ENCODE assay signal across 9 mouse cellular contexts in genomic region chr9:58009015-58009362, GRCm38 (mm10). TPM values are rescaled to one million over a fixed set of nuclear protein-coding genes. Genes with fewer than 3 reads are reported as not detected.
DNase-seq lines count a peak whose midpoint lies in the region; ATAC-seq and TF ChIP-seq lines count a peak whose summit lies in the region.
"Had no signal": no experiment of that assay in that cellular context is flagged by ENCODE, and none has a peak within 500 bp of the region (broad histone marks: within the 10 kb centered on the region; RNA-seq: fewer than 3 reads in every experiment).

No protein-coding gene starts in this region.

- no peaks in the 10 kb centered on the region for H3K36me3 ChIP-seq in kidney, postnatal 0 days (ENCODE audit: insufficient read depth, low read length)
- H3K36me3 ChIP-seq in intestine, embryonic 16.5 days (ENCODE audit: control insufficient read depth, insufficient read depth, low read length) = no peaks in the 10 kb centered on the region
- no peaks in the 10 kb centered on the region for H3K36me3 ChIP-seq in midbrain, embryonic 14.5 days (ENCODE audit: control insufficient read depth, insufficient read depth, low read length)
- H3K36me3 ChIP-seq in thymus, adult 2 months (ENCODE audit: control insufficient read depth, insufficient read depth, low read length) = no peaks in the 10 kb centered on the region

- no peaks in the 10 kb centered on the region for H3K27me3 ChIP-seq in kidney, postnatal 0 days (ENCODE audit: insufficient read depth, low read length)
- H3K27me3 ChIP-seq in intestine, embryonic 16.5 days (replicated peaks; ENCODE audit: control insufficient read depth, insufficient read depth, low read length) = no peaks in the 10 kb centered on the region
- no peaks in the 10 kb centered on the region for H3K27me3 ChIP-seq in midbrain, embryonic 14.5 days (ENCODE audit: control insufficient read depth, insufficient read depth, low read length)
- H3K27me3 ChIP-seq in thymus, adult 2 months (ENCODE audit: control insufficient read depth, insufficient read depth, low read length) = no peaks in the 10 kb centered on the region

- no peak for TF ChIP-seq CTCF in kidney, postnatal 0 days (IDR thresholded peaks at IDR 0.05; ENCODE audit: low read depth)
- no peak for TF ChIP-seq CTCF in thymus, adult 2 months (IDR thresholded peaks at IDR 0.05; ENCODE audit: borderline replicate concordance, control insufficient read depth, extremely low read depth, insufficient read depth, low read length, poor library complexity)

- TF ChIP-seq POLR2A in thymus, adult 2 months (IDR thresholded peaks at IDR 0.05; ENCODE audit: control insufficient read depth, extremely low read depth, insufficient read depth, low read length, poor library complexity) = no peak

- H3K4me3 ChIP-seq in kidney, postnatal 0 days (replicated peaks; ENCODE audit: low read depth, low read length) = no peak overlapping the region
- no peak overlapping the region for H3K4me3 ChIP-seq in intestine, embryonic 16.5 days (ENCODE audit: low read length)
- no peak overlapping the region for H3K4me3 ChIP-seq in midbrain, embryonic 14.5 days (replicated peaks; ENCODE audit: low read depth, low read length)
- H3K4me3 ChIP-seq in thymus, adult 2 months (ENCODE audit: control insufficient read depth, insufficient read depth, low read length) = no peak overlapping the region

- H3K27ac ChIP-seq in kidney, postnatal 0 days = no peak overlapping the region
- no peak overlapping the region for H3K27ac ChIP-seq in intestine, embryonic 16.5 days (ENCODE audit: low read length)
- H3K27ac ChIP-seq in midbrain, embryonic 14.5 days (replicated peaks; ENCODE audit: low read depth, low read length) = peak overlapping the region; percentile 88
- H3K27ac ChIP-seq in thymus, adult 2 months (ENCODE audit: control insufficient read depth, insufficient read depth, low read length) = no peak overlapping the region

- H3K9me3 ChIP-seq in kidney, postnatal 0 days (replicated peaks; ENCODE audit: low read length) = no peaks in the 10 kb centered on the region
- no peaks in the 10 kb centered on the region for H3K9me3 ChIP-seq in intestine, embryonic 16.5 days (ENCODE audit: control insufficient read depth, low read length)
- no peaks in the 10 kb centered on the region for H3K9me3 ChIP-seq in midbrain, embryonic 14.5 days (ENCODE audit: control insufficient read depth, low read length)

- no peaks in the 10 kb centered on the region for H3K4me1 ChIP-seq in kidney, postnatal 0 days (replicated peaks; ENCODE audit: insufficient read depth, low read length)
- 0 out of 2 replicates have a peak, but pooled peaks cover 3% of the 10 kb centered on the region for H3K4me1 ChIP-seq in intestine, embryonic 16.5 days (ENCODE audit: control insufficient read depth, insufficient read depth, low read length)
- peaks cover 12% of the 10 kb centered on the region for H3K4me1 ChIP-seq in midbrain, embryonic 14.5 days (ENCODE audit: control insufficient read depth, insufficient read depth, low read length)
- peaks cover 9% of the 10 kb centered on the region for H3K4me1 ChIP-seq in thymus, adult 2 months (replicated peaks; ENCODE audit: control insufficient read depth, insufficient read depth, low read length)

- 6% methylated on average over 6 of the region's 6 CpGs for WGBS in kidney, postnatal 0 days
- WGBS in intestine, embryonic 16.5 days = 7% methylated on average over 6 of the region's 6 CpGs
- 1% methylated on average over 6 of the region's 6 CpGs for WGBS in midbrain, embryonic 14.5 days
- WGBS in thymus, adult 2 months = 83% methylated on average over 6 of the region's 6 CpGs

- no peak overlapping the region for H3K4me2 ChIP-seq in kidney, postnatal 0 days (ENCODE audit: low read length)
- H3K4me2 ChIP-seq in intestine, embryonic 16.5 days (ENCODE audit: low read depth, low read length) = no peak overlapping the region
- H3K4me2 ChIP-seq in midbrain, embryonic 14.5 days (ENCODE audit: low read length) = peak overlapping the region; percentile 47

- peak; percentile 72; the same call in 1 of the 2 replicates for ATAC-seq in kidney, postnatal 0 days (replicated peaks; ENCODE audit: low FRiP score, low read depth)
- 0 out of 2 replicates have a peak, but pooled peaks have one; percentile 53 for ATAC-seq in intestine, embryonic 16.5 days
- ATAC-seq in midbrain, embryonic 14.5 days (ENCODE audit: low FRiP score, low TSS enrichment) = peak; percentile 92

- DNase-seq in kidney, postnatal 0 days (ENCODE audit: low spot score) = peak; percentile 85
- DNase-seq in kidney, adult 9 months = no peak
- peak; percentile 90 to 91 for DNase-seq in adrenal gland, postnatal 36 days
- peak; percentile 76 for DNase-seq in gastrocnemius, postnatal 25 days
- peak; percentile 93 for DNase-seq in midbrain, embryonic 14.5 days
- DNase-seq in spleen, adult 18-20 months = no peak
- no peak for DNase-seq in thymus, adult 2 months

- no peak overlapping the region for H3K9ac ChIP-seq in kidney, postnatal 0 days (ENCODE audit: low read depth, low read length)
- H3K9ac ChIP-seq in intestine, embryonic 16.5 days (ENCODE audit: low read depth, low read length) = 0 out of 2 replicates have a peak overlapping the region, but pooled peaks have one; percentile 34
- H3K9ac ChIP-seq in midbrain, embryonic 14.5 days (replicated peaks; ENCODE audit: low read length) = peak overlapping the region; percentile 14; the same call in 1 of the 2 replicates

RNA-seq across cellular contexts. Expression of gene Cyp11a1, which starts 2.8 kb away (rescaled TPM):
- polyA plus RNA-seq in kidney, postnatal 0 days (2015; fragmentation: Nextera tagmentation; extraction: Ambion mirVana) = 0.31 and 0.64 TPM in 2 replicates
- total RNA-seq in adrenal gland, postnatal 36 days (2021) = 1,000 to 10,000 TPM; 6,616 to 8,202 TPM
- under 1 TPM; 0.15 to 0.32 TPM for total RNA-seq in gastrocnemius, postnatal 25 days (2021)
- 6.4 and 22.4 TPM in 2 replicates for polyA plus RNA-seq in intestine, embryonic 16.5 days (2015; fragmentation: Nextera tagmentation; extraction: Ambion mirVana)
- polyA plus RNA-seq in midbrain, embryonic 14.5 days (2014; fragmentation: Nextera tagmentation; extraction: Ambion mirVana) = 0.36 and 0.51 TPM in 2 replicates
- 0.84 and 1.3 TPM in 2 replicates for polyA plus RNA-seq in thymus, adult 2 months (2012; rRNA removed)
- total RNA-seq: gastrocnemius, postnatal 36 days had no signal

RNA-seq across cellular contexts. Expression of gene Stra6, which starts 54.6 kb away (rescaled TPM):
- 12.2 and 13.2 TPM in 2 replicates for polyA plus RNA-seq in kidney, postnatal 0 days (2015; fragmentation: Nextera tagmentation; extraction: Ambion mirVana)
- total RNA-seq in adrenal gland, postnatal 36 days (2021) = 1 to 10 TPM; 1.2 to 2.1 TPM
- under 1 TPM; 0.38 to 0.41 TPM for total RNA-seq in gastrocnemius, postnatal 25 days (2021)
- polyA plus RNA-seq in intestine, embryonic 16.5 days (2015; fragmentation: Nextera tagmentation; extraction: Ambion mirVana) = 2.6 and 3.3 TPM in 2 replicates
- 2.3 and 10.1 TPM in 2 replicates for polyA plus RNA-seq in midbrain, embryonic 14.5 days (2014; fragmentation: Nextera tagmentation; extraction: Ambion mirVana)
- 5.2 and 6.1 TPM in 2 replicates for polyA plus RNA-seq in thymus, adult 2 months (2012; rRNA removed)

Comparison
In these comparisons a context has a peak if more than half of its experiments do, and no peak if none do; other contexts are left out.
1. DNase-seq: peak in kidney, postnatal 0 days (single experiment), adrenal gland, postnatal 36 days (2 of 2), gastrocnemius, postnatal 25 days (single experiment) and midbrain, embryonic 14.5 days (single experiment); none in kidney, adult 9 months (single experiment), spleen, adult 18-20 months (0 of 2) and thymus, adult 2 months (single experiment).
2. Peak in every context shown above with its lines, with median percentiles within 50 percentile points of each other: ATAC-seq.